Mouse (Mus musculus): ENCODE measurements around the gene Arhgef3. TPM values are rescaled to one million over a fixed set of nuclear protein-coding genes. Genes with fewer than 3 reads are reported as not detected.

Gene Arhgef3
- polyA plus RNA-seq, 1 experiment from 2014 or later = 2.2 TPM

GRCm38 (mm10) chr14:27102720-27103119 is 12.0 kb upstream of the Arhgef3 start:
- Histone ChIP-seq H3K27me3 (ENCODE audit: control insufficient read depth, insufficient read depth, low read length) (no peaks in the 10 kb centered on the region), H3K9ac (ENCODE audit: low read length) (no peak overlapping the region), H3K27ac (ENCODE audit: low read depth, low read length) (no peak overlapping the region), H3K4me1 (ENCODE audit: control insufficient read depth, insufficient read depth, low read length) (0 out of 2 replicates have a peak, but pooled peaks cover 4% of the 10 kb centered on the region), H3K9me3 (ENCODE audit: control insufficient read depth, low read length) (no peaks in the 10 kb centered on the region), H3K4me3 (ENCODE audit: low read depth, low read length) (no peak overlapping the region), H3K36me3 (ENCODE audit: control insufficient read depth, insufficient read depth, low read length) (no peaks in the 10 kb centered on the region), H3K4me2 (no peak overlapping the region)
- DNase-seq (ENCODE audit: low spot score, missing footprints) (no peak), ATAC-seq (ENCODE audit: low FRiP score) (no peak)
- 75% methylated on average over 6 of the region's 6 CpGs for WGBS

- no peak overlapping the region for H3K9ac ChIP-seq (ENCODE audit: low read length)
- H3K27me3 ChIP-seq (ENCODE audit: control insufficient read depth, insufficient read depth, low read length) = no peaks in the 10 kb centered on the region
- DNase-seq (ENCODE audit: low spot score, missing footprints) (no peak), ATAC-seq (ENCODE audit: low FRiP score) (no peak)
- no peak overlapping the region for H3K4me2 ChIP-seq
- no peaks in the 10 kb centered on the region for H3K36me3 ChIP-seq (ENCODE audit: control insufficient read depth, insufficient read depth, low read length)
- WGBS = 59% methylated on average over 12 of the region's 12 CpGs
- H3K27ac ChIP-seq (ENCODE audit: low read depth, low read length) = no peak overlapping the region
- 0 out of 2 replicates have a peak, but pooled peaks cover 4% of the 10 kb centered on the region for H3K4me1 ChIP-seq (ENCODE audit: control insufficient read depth, insufficient read depth, low read length)
- no peak overlapping the region for H3K4me3 ChIP-seq (ENCODE audit: low read depth, low read length)
- H3K9me3 ChIP-seq (ENCODE audit: control insufficient read depth, low read length) = no peaks in the 10 kb centered on the region
Measured at GRCm38 (mm10) chr14:27105731-27106457, 8.8 kb upstream of the Arhgef3 start.

- H3K36me3 ChIP-seq (ENCODE audit: control insufficient read depth, insufficient read depth, low read length) = no peaks in the 10 kb centered on the region
- no peak overlapping the region for H3K4me2 ChIP-seq
- 75% methylated on average over 6 of the region's 6 CpGs for WGBS
- peaks cover 3% of the 10 kb centered on the region; the same call in 1 of the 2 replicates for H3K27me3 ChIP-seq (ENCODE audit: control insufficient read depth, insufficient read depth, low read length)
- no peak overlapping the region for H3K4me3 ChIP-seq (ENCODE audit: low read depth, low read length)
- 0 out of 2 replicates have a peak, but pooled peaks cover 4% of the 10 kb centered on the region for H3K4me1 ChIP-seq (ENCODE audit: control insufficient read depth, insufficient read depth, low read length)
- no peaks in the 10 kb centered on the region for H3K9me3 ChIP-seq (ENCODE audit: control insufficient read depth, low read length)
- no peak for DNase-seq (ENCODE audit: low spot score, missing footprints)
- H3K27ac ChIP-seq (ENCODE audit: low read depth, low read length) = no peak overlapping the region
- ATAC-seq (ENCODE audit: low FRiP score) = no peak
- no peak overlapping the region for H3K9ac ChIP-seq (ENCODE audit: low read length)
Measured at GRCm38 (mm10) chr14:27108748-27109504, 5.8 kb upstream of the Arhgef3 start.

- no peaks in the 10 kb centered on the region for H3K36me3 ChIP-seq (ENCODE audit: control insufficient read depth, insufficient read depth, low read length)
- peak overlapping the region; percentile 39 for H3K4me3 ChIP-seq (ENCODE audit: low read depth, low read length)
- 20% methylated on average over 11 of the region's 11 CpGs for WGBS
- no peak overlapping the region for H3K9ac ChIP-seq (ENCODE audit: low read length)
- no peaks in the 10 kb centered on the region for H3K9me3 ChIP-seq (ENCODE audit: control insufficient read depth, low read length)
- H3K27me3 ChIP-seq (ENCODE audit: control insufficient read depth, insufficient read depth, low read length) = peaks cover 11% of the 10 kb centered on the region
- no peak overlapping the region for H3K27ac ChIP-seq (ENCODE audit: low read depth, low read length)
- no peak for DNase-seq (ENCODE audit: low spot score, missing footprints)
- peak overlapping the region; percentile 69 for H3K4me2 ChIP-seq
- peaks cover 5% of the 10 kb centered on the region; the same call in 1 of the 2 replicates for H3K4me1 ChIP-seq (ENCODE audit: control insufficient read depth, insufficient read depth, low read length)
- no peak for ATAC-seq (ENCODE audit: low FRiP score)
Measured at GRCm38 (mm10) chr14:27115275-27115660, 569 bp downstream of the Arhgef3 start.

GRCm38 (mm10) chr14:27115991-27116390 is 1.3 kb downstream of the Arhgef3 start:
- Histone ChIP-seq H3K9me3 (ENCODE audit: control insufficient read depth, low read length) (no peaks in the 10 kb centered on the region), H3K4me3 (ENCODE audit: low read depth, low read length) (no peak overlapping the region), H3K4me1 (ENCODE audit: control insufficient read depth, insufficient read depth, low read length) (peaks cover 5% of the 10 kb centered on the region; the same call in 1 of the 2 replicates), H3K27me3 (ENCODE audit: control insufficient read depth, insufficient read depth, low read length) (peaks cover 11% of the 10 kb centered on the region), H3K9ac (ENCODE audit: low read length) (no peak overlapping the region), H3K4me2 (no peak overlapping the region), H3K27ac (ENCODE audit: low read depth, low read length) (no peak overlapping the region), H3K36me3 (ENCODE audit: control insufficient read depth, insufficient read depth, low read length) (no peaks in the 10 kb centered on the region)
- ATAC-seq (ENCODE audit: low FRiP score) (no peak), DNase-seq (ENCODE audit: low spot score, missing footprints) (no peak)
- 81% methylated on average over 6 of the region's 6 CpGs for WGBS

GRCm38 (mm10) chr14:27116577-27117165 is 2.0 kb downstream of the Arhgef3 start:
- H3K9me3 ChIP-seq (ENCODE audit: control insufficient read depth, low read length) = no peaks in the 10 kb centered on the region
- H3K27me3 ChIP-seq (ENCODE audit: control insufficient read depth, insufficient read depth, low read length) = peaks cover 11% of the 10 kb centered on the region
- H3K27ac ChIP-seq (ENCODE audit: low read depth, low read length) = no peak overlapping the region
- DNase-seq (ENCODE audit: low spot score, missing footprints) = peak; percentile 33
- H3K4me1 ChIP-seq (ENCODE audit: control insufficient read depth, insufficient read depth, low read length) = peaks cover 5% of the 10 kb centered on the region; the same call in 1 of the 2 replicates
- H3K9ac ChIP-seq (ENCODE audit: low read length) = no peak overlapping the region
- 91% methylated on average over 4 of the region's 4 CpGs for WGBS
- no peaks in the 10 kb centered on the region for H3K36me3 ChIP-seq (ENCODE audit: control insufficient read depth, insufficient read depth, low read length)
- no peak overlapping the region for H3K4me3 ChIP-seq (ENCODE audit: low read depth, low read length)
- no peak overlapping the region for H3K4me2 ChIP-seq
- no peak for ATAC-seq (ENCODE audit: low FRiP score)

- H3K4me3 ChIP-seq (ENCODE audit: low read depth, low read length) = no peak overlapping the region
- H3K9ac ChIP-seq (ENCODE audit: low read length) = no peak overlapping the region
- 86% methylated on average over 5 of the region's 5 CpGs for WGBS
- H3K4me1 ChIP-seq (ENCODE audit: control insufficient read depth, insufficient read depth, low read length) = peaks cover 5% of the 10 kb centered on the region; the same call in 1 of the 2 replicates
- peaks cover 11% of the 10 kb centered on the region for H3K27me3 ChIP-seq (ENCODE audit: control insufficient read depth, insufficient read depth, low read length)
- peak; percentile 44 for DNase-seq (ENCODE audit: low spot score, missing footprints)
- no peak overlapping the region for H3K27ac ChIP-seq (ENCODE audit: low read depth, low read length)
- H3K4me2 ChIP-seq = no peak overlapping the region
- H3K9me3 ChIP-seq (ENCODE audit: control insufficient read depth, low read length) = no peaks in the 10 kb centered on the region
- ATAC-seq (ENCODE audit: low FRiP score) = no peak
- no peaks in the 10 kb centered on the region for H3K36me3 ChIP-seq (ENCODE audit: control insufficient read depth, insufficient read depth, low read length)
Measured at GRCm38 (mm10) chr14:27118546-27118945, 3.8 kb downstream of the Arhgef3 start.

GRCm38 (mm10) chr14:27122646-27123045 is 7.9 kb downstream of the Arhgef3 start:
- H3K36me3 ChIP-seq (ENCODE audit: control insufficient read depth, insufficient read depth, low read length) = no peaks in the 10 kb centered on the region
- ATAC-seq (ENCODE audit: low FRiP score) = no peak
- H3K27ac ChIP-seq (ENCODE audit: low read depth, low read length) = no peak overlapping the region
- H3K9me3 ChIP-seq (ENCODE audit: control insufficient read depth, low read length) = no peaks in the 10 kb centered on the region
- H3K4me3 ChIP-seq (ENCODE audit: low read depth, low read length) = no peak overlapping the region
- no peak overlapping the region for H3K4me2 ChIP-seq
- WGBS = 78% methylated on average over 3 of the region's 3 CpGs
- H3K4me1 ChIP-seq (ENCODE audit: control insufficient read depth, insufficient read depth, low read length) = no peaks in the 10 kb centered on the region
- DNase-seq (ENCODE audit: low spot score, missing footprints) = peak; percentile 62
- no peaks in the 10 kb centered on the region for H3K27me3 ChIP-seq (ENCODE audit: control insufficient read depth, insufficient read depth, low read length)
- H3K9ac ChIP-seq (ENCODE audit: low read length) = no peak overlapping the region

- Histone ChIP-seq H3K4me1 (ENCODE audit: control insufficient read depth, insufficient read depth, low read length) (no peaks in the 10 kb centered on the region), H3K27ac (ENCODE audit: low read depth, low read length) (no peak overlapping the region), H3K27me3 (ENCODE audit: control insufficient read depth, insufficient read depth, low read length) (no peaks in the 10 kb centered on the region), H3K9ac (ENCODE audit: low read length) (no peak overlapping the region), H3K9me3 (ENCODE audit: control insufficient read depth, low read length) (no peaks in the 10 kb centered on the region), H3K36me3 (ENCODE audit: control insufficient read depth, insufficient read depth, low read length) (no peaks in the 10 kb centered on the region), H3K4me3 (ENCODE audit: low read depth, low read length) (no peak overlapping the region), H3K4me2 (no peak overlapping the region)
- peak; percentile 60 for DNase-seq (ENCODE audit: low spot score, missing footprints)
- no peak for ATAC-seq (ENCODE audit: low FRiP score)
- 51% methylated on average over 8 of the region's 8 CpGs for WGBS
Measured at GRCm38 (mm10) chr14:27123543-27123942, 8.8 kb downstream of the Arhgef3 start.
